Mouse (Mus musculus) testis, adult 2 months (tissue): ENCODE data around the gene Dnase1l3.

Experiments
- CTCF ChIP-seq: fragments of 200-500 bp; IDR thresholded peaks from 2 replicates; pipeline ENCODE4 v1.5.1; 2012; ENCODE audit warnings: low read depth, mild to moderate bottlenecking, inconsistent platforms, low read length, moderate library complexity; ENCODE audit not compliant: control insufficient read depth, insufficient read depth, insufficient replicate concordance
- POLR2A ChIP-seq: fragments of 200-500 bp; IDR thresholded peaks from 2 replicates; pipeline ENCODE4 v1.6.1; 2012; ENCODE audit warnings: low read depth, mild to moderate bottlenecking, inconsistent platforms, low read length, moderate library complexity; ENCODE audit not compliant: control insufficient read depth

GRCm38 (mm10) chr14:7962626-7963025, 31.7 kb downstream of the Dnase1l3 start:
- TF ChIP-seq CTCF: no peak
- TF ChIP-seq POLR2A: no peak
